Mouse (Mus musculus): ENCODE data around the gene Med8. TPM values are rescaled to one million over a fixed set of nuclear protein-coding genes. Genes with fewer than 3 reads are reported as not detected.

Gene Med8
- polyA plus RNA-seq, 2 experiments: 50.2 to 69.1 TPM

DNA sequence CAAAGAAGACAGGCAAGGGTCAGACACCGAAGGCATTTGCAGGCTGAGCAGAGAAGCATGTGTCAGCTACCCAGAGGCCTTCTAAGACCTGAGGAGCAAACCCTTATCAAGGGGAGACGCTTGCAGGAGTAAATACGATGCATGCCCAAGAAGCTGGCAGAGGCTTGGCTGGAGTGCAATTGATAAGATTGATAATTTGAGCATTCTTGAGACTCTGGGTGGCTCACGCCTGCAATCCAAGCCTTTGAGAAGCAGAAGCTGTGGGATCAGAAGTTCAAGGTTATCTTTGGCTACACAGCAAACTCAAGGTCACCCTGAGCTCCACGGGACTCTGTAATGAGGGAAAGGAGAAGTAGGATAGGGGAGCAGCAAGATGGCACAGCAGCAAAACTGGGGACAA, 7.2 kb upstream of the Med8 start:
- Histone ChIP-seq H3K9me3 (ENCODE audit: control insufficient read depth, low read length) (no peaks in the 10 kb centered on the region), H3K27me3 (ENCODE audit: control insufficient read depth, insufficient read depth, low read length) (no peaks in the 10 kb centered on the region), H3K27ac (no peak overlapping the region), H3K4me1 (replicated peaks; ENCODE audit: control insufficient read depth in 2 of 2, insufficient read depth in 2 of 2, low read length in 1 of 2) (peaks cover 0 to 9% of the 10 kb centered on the region in 2 experiments; a peak in 2 of 4 replicates), H3K36me3 (replicated peaks; ENCODE audit: control insufficient read depth, insufficient read depth, low read depth) (peaks cover 19% of the 10 kb centered on the region), H3K9ac (replicated peaks) (no peak overlapping the region), H3K4me3 (ENCODE audit: insufficient read depth in 1 of 2, low read depth in 2 of 2, low read length in 2 of 2) (no peak overlapping the region), H3K4me2 (ENCODE audit: low read depth) (no peak overlapping the region)
- peak in 2 of 3 experiments; percentile 34 to 45 for DNase-seq (ENCODE audit: low read depth in 3 of 3, low spot score in 3 of 3)
- peak; percentile 81 for ATAC-seq (ENCODE audit: insufficient read depth)
- 34% methylated on average over 5 of the region's 5 CpGs for WGBS (ENCODE audit: insufficient replicate concordance)
- TF ChIP-seq CTCF (IDR thresholded peaks at IDR 0.05; ENCODE audit: low read depth): no peak
- peak; percentile 59 for TF ChIP-seq EP300 (IDR thresholded peaks at IDR 0.05; ENCODE audit: low read depth)

DNA sequence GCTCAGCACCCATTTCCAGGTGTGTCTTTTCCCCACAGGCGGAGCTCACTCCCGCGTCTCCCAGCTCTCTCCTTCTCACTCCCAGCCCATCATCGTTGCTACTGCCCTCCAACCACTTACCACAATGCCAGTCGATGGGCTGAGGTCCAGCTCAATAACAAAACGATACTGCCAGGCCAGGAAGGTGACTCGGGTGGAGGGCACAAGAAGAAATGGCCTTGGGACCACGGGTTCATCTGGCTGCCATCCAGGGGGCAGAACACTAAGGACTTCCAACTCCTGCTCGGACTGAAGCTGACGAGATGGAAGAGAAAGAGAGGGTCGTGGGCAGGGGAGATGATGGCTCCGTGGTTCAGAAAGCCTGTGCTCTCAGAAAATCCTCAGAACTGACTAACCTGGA, 6.4 kb upstream of the Med8 start:
- no peak for ATAC-seq (ENCODE audit: insufficient read depth)
- peaks cover 13% of the 10 kb centered on the region for H3K36me3 ChIP-seq (replicated peaks; ENCODE audit: control insufficient read depth, insufficient read depth, low read depth)
- H3K4me2 ChIP-seq (ENCODE audit: low read depth): no peak overlapping the region
- H3K27me3 ChIP-seq (ENCODE audit: control insufficient read depth, insufficient read depth, low read length): no peaks in the 10 kb centered on the region
- TF ChIP-seq EP300 (IDR thresholded peaks at IDR 0.05; ENCODE audit: low read depth) (no peak), CTCF (IDR thresholded peaks at IDR 0.05; ENCODE audit: low read depth) (no peak)
- DNase-seq (ENCODE audit: low read depth in 3 of 3, low spot score in 3 of 3): no peak
- no peak overlapping the region for H3K9ac ChIP-seq (replicated peaks)
- no peak overlapping the region for H3K4me3 ChIP-seq (ENCODE audit: insufficient read depth in 1 of 2, low read depth in 2 of 2, low read length in 2 of 2)
- peaks cover 0 to 12% of the 10 kb centered on the region in 2 experiments; a peak in 3 of 4 replicates for H3K4me1 ChIP-seq (replicated peaks; ENCODE audit: control insufficient read depth in 2 of 2, insufficient read depth in 2 of 2, low read length in 1 of 2)
- no peaks in the 10 kb centered on the region for H3K9me3 ChIP-seq (ENCODE audit: control insufficient read depth, low read length)
- WGBS (ENCODE audit: insufficient replicate concordance): 84% methylated on average over 12 of the region's 12 CpGs
- no peak overlapping the region for H3K27ac ChIP-seq

DNA sequence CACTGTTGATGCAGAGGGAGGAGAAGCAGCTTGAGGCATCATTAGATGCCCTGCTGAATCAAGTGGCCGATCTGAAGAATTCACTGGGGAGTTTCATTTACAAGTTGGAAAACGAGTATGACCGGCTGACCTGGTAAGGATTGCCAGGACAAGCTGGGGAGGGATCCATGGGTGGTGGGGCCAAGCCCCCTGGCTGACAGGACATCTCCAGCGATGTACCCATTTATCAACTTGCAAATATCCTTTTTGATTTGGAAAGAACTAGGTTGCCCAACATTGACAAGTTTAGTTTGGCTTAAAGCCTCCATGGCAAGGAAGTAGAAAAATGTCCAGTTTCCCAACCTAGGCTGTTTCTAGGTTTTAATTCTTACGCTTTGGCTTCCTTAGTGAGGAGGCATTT, 1.7 kb downstream of the Med8 start:
- no peak overlapping the region for H3K4me3 ChIP-seq (ENCODE audit: insufficient read depth in 1 of 2, low read depth in 2 of 2, low read length in 2 of 2)

DNA sequence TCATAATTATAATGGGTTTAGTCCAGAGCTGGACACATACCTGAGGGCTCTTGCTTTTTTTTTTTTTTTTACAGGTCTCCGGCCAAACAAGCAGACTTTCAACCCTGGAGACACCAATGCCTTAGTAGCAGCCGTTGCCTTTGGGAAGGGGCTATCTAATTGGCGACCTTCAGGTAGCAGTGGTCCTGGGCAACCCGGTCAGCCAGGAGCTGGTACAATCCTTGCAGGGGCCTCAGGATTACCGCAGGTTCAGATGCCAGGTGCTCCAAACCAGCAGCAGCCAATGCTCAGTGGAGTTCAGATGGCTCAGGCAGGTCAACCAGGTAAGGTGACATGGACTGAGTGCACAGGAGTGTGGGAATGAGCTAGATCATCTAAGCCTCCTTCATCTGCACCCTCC, 4.4 kb downstream of the Med8 start:
- H3K36me3 ChIP-seq (replicated peaks; ENCODE audit: control insufficient read depth, insufficient read depth, low read depth): peaks cover 43% of the 10 kb centered on the region
- no peak overlapping the region for H3K27ac ChIP-seq
- no peak for DNase-seq (ENCODE audit: low read depth in 3 of 3, low spot score in 3 of 3)
- H3K4me3 ChIP-seq (ENCODE audit: insufficient read depth in 1 of 2, low read depth in 2 of 2, low read length in 2 of 2): no peak overlapping the region
- no peak overlapping the region for H3K9ac ChIP-seq (replicated peaks)
- 86% methylated on average over 5 of the region's 5 CpGs for WGBS (ENCODE audit: insufficient replicate concordance)
- H3K27me3 ChIP-seq (ENCODE audit: control insufficient read depth, insufficient read depth, low read length): no peaks in the 10 kb centered on the region
- H3K4me2 ChIP-seq (ENCODE audit: low read depth): no peak overlapping the region
- H3K4me1 ChIP-seq (replicated peaks; ENCODE audit: control insufficient read depth in 2 of 2, insufficient read depth in 2 of 2, low read length in 1 of 2): peaks cover 7 to 11% of the 10 kb centered on the region in 2 experiments
- no peaks in the 10 kb centered on the region for H3K9me3 ChIP-seq (ENCODE audit: control insufficient read depth, low read length)
- no peak for ATAC-seq (ENCODE audit: insufficient read depth)
- TF ChIP-seq EP300 (IDR thresholded peaks at IDR 0.05; ENCODE audit: low read depth): no peak
- TF ChIP-seq CTCF (IDR thresholded peaks at IDR 0.05; ENCODE audit: low read depth): no peak

More for the DNA sequence above, 1.7 kb downstream of the Med8 start:
- ATAC-seq (ENCODE audit: insufficient read depth) (no peak), DNase-seq (ENCODE audit: low read depth in 3 of 3, low spot score in 3 of 3) (no peak)
- H3K4me1 ChIP-seq (replicated peaks; ENCODE audit: control insufficient read depth in 2 of 2, insufficient read depth in 2 of 2, low read length in 1 of 2): peaks cover 14 to 16% of the 10 kb centered on the region in 2 experiments
- WGBS (ENCODE audit: insufficient replicate concordance): 88% methylated on average over 5 of the region's 5 CpGs
- H3K9ac ChIP-seq (replicated peaks): no peak overlapping the region
- no peaks in the 10 kb centered on the region for H3K9me3 ChIP-seq (ENCODE audit: control insufficient read depth, low read length)
- H3K4me2 ChIP-seq (ENCODE audit: low read depth): no peak overlapping the region; the same call in 1 of the 2 replicates
- no peaks in the 10 kb centered on the region for H3K27me3 ChIP-seq (ENCODE audit: control insufficient read depth, insufficient read depth, low read length)
- H3K27ac ChIP-seq: no peak overlapping the region
- TF ChIP-seq CTCF (IDR thresholded peaks at IDR 0.05; ENCODE audit: low read depth): no peak
- no peak for TF ChIP-seq EP300 (IDR thresholded peaks at IDR 0.05; ENCODE audit: low read depth)
- peaks cover 39% of the 10 kb centered on the region for H3K36me3 ChIP-seq (replicated peaks; ENCODE audit: control insufficient read depth, insufficient read depth, low read depth)

DNA sequence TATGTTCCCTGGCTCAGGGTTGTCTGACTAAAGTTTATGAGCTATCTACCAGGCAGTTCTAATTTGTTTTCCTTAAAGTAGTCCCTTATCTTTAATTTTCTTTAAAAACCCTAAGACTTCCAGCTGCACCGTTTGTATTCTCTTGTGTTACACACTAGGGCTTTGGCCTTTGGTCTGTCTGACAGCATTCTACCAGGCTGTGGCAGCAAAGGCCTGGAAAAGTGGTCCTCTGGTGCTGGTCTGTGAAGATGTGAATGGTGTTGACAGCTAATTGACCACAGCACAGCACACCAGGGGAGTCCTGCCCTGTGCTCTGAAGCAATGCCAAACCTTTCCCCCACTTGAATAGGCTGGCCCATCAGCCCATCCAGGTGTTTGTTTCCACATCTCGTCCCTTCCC, 6.6 kb downstream of the Med8 start:
- DNase-seq (ENCODE audit: low read depth in 3 of 3, low spot score in 3 of 3): no peak
- Histone ChIP-seq H3K9ac (replicated peaks) (no peak overlapping the region), H3K27me3 (ENCODE audit: control insufficient read depth, insufficient read depth, low read length) (no peaks in the 10 kb centered on the region), H3K27ac (no peak overlapping the region), H3K4me3 (ENCODE audit: insufficient read depth in 1 of 2, low read depth in 2 of 2, low read length in 2 of 2) (no peak overlapping the region), H3K4me2 (ENCODE audit: low read depth) (no peak overlapping the region), H3K36me3 (replicated peaks; ENCODE audit: control insufficient read depth, insufficient read depth, low read depth) (peaks cover 43% of the 10 kb centered on the region), H3K9me3 (ENCODE audit: control insufficient read depth, low read length) (no peaks in the 10 kb centered on the region), H3K4me1 (replicated peaks; ENCODE audit: control insufficient read depth in 2 of 2, insufficient read depth in 2 of 2, low read length in 1 of 2) (no peaks in the 10 kb centered on the region)
- 84% methylated on average over 2 of the region's 2 CpGs for WGBS (ENCODE audit: insufficient replicate concordance)
- TF ChIP-seq CTCF (IDR thresholded peaks at IDR 0.05; ENCODE audit: low read depth) (no peak), EP300 (IDR thresholded peaks at IDR 0.05; ENCODE audit: low read depth) (no peak)
- ATAC-seq (ENCODE audit: insufficient read depth): no peak

Data from liver, embryonic 14.5 days (tissue).